Mouse (Mus musculus): ENCODE measurements at regions not wholly inside any gene's neighbourhood (a gene's known extent, or its start where the extent isn't known, plus 50 kb on each side); places are given as distances from the start of the nearest gene placed in this dataset.
"Not testable (repeated sequence)": the region's sequence is repeated elsewhere in the genome, so short reads cannot be mapped to it uniquely, and the experiment has no call there.

DNA sequence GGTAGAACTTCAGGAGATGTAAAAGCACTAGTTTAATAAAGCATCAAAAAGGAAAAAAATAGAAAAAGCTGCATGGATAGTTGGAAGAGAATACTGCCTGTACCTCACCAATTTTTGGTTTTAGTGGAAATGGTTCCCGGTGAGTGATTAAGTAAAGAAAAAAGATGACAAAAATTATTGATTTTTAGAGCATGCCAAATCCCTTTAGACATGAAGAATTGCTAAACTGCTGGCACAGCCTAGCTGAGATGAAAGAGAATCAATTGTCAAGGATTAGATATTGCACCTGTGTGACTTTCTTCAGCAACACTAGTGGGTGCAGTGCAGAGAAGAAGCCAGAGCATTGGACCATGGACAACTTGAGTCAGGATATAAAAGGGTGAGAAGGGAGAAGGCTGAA, 348.7 kb upstream of the Cpeb2 start:
- H3K36me3 ChIP-seq, result no peaks in the 10 kb centered on the region
- no peaks in the 10 kb centered on the region for H3K4me1 ChIP-seq
- no peak overlapping the region for H3K4me3 ChIP-seq
- H3K9me3 ChIP-seq (replicated peaks), result no peaks in the 10 kb centered on the region
- no peak overlapping the region for H3K27ac ChIP-seq
- H3K27me3 ChIP-seq (replicated peaks), result no peaks in the 10 kb centered on the region
- whole genome bisulfite sequencing (ENCODE audit: insufficient replicate concordance), result 73% methylated on average over 1 of the region's 1 CpGs
- H3K4me2 ChIP-seq, result no peak overlapping the region
- H3K9ac ChIP-seq, result no peak overlapping the region
- no peak for ATAC-seq

- no peak for ATAC-seq
- Histone ChIP-seq H3K36me3 (no peaks in the 10 kb centered on the region), H3K9ac (no peak overlapping the region), H3K4me1 (no peaks in the 10 kb centered on the region), H3K27ac (no peak overlapping the region), H3K27me3 (replicated peaks) (no peaks in the 10 kb centered on the region), H3K4me2 (no peak overlapping the region), H3K4me3 (no peak overlapping the region), H3K9me3 (replicated peaks) (no peaks in the 10 kb centered on the region)
- 36% methylated on average over 2 of the region's 2 CpGs for WGBS (ENCODE audit: insufficient replicate concordance)
These were observed 341.1 kb upstream of the Cpeb2 start for GRCm38 (mm10) chr5:42891890-42892289.

DNA sequence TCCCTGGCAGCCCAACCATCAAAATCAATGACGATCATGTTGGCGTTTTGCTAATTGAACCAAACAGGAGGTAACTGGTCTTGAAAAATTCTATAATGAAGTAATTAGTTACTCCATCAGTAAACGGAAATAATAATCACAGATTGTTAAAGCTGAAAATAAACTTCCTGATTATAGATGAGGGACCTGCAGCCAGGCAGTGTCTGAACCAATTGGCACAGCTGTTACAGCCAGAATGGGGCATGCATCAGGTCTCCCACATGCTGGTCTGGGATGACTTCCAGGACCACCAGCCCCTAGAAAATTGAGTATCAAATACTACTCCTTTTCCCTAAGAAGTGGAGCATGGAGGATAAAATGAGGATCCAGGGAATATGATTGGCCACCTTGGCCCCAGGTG, 326.8 kb upstream of the Cpeb2 start:
- no peak for ATAC-seq
- Histone ChIP-seq H3K27me3 (replicated peaks) (no peaks in the 10 kb centered on the region), H3K36me3 (no peaks in the 10 kb centered on the region), H3K9ac (no peak overlapping the region), H3K27ac (no peak overlapping the region), H3K9me3 (replicated peaks) (no peaks in the 10 kb centered on the region), H3K4me2 (no peak overlapping the region), H3K4me1 (no peaks in the 10 kb centered on the region), H3K4me3 (no peak overlapping the region)
- 70% methylated on average over 3 of the region's 3 CpGs for WGBS (ENCODE audit: insufficient replicate concordance)

DNA sequence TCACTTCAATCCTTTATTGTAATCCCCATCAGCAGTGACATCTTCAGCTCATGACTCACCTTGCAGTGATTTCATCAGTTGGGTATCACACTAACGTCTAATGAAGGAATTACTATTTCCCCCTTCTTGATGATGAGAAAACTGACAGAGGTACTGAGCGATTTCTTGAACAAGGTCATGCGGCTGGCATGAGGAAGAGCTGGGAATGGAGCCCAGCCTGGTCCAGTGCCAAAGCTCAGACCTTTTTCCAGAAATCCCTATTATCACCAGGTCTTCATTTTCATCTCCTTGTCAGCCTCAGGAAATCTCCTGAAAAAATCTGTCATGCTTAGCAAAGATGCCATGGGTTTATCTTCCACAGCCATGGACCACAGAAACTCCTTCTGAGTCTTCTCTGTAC, 313.6 kb upstream of the Cpeb2 start:
- no peak overlapping the region for H3K9ac ChIP-seq
- ATAC-seq, result no peak
- no peaks in the 10 kb centered on the region for H3K27me3 ChIP-seq (replicated peaks)
- H3K9me3 ChIP-seq (replicated peaks), result no peaks in the 10 kb centered on the region
- WGBS (ENCODE audit: insufficient replicate concordance), result 67% methylated on average over 3 of the region's 3 CpGs
- no peak overlapping the region for H3K27ac ChIP-seq
- no peaks in the 10 kb centered on the region for H3K4me1 ChIP-seq
- H3K4me2 ChIP-seq, result no peak overlapping the region
- no peak overlapping the region for H3K4me3 ChIP-seq
- no peaks in the 10 kb centered on the region for H3K36me3 ChIP-seq

DNA sequence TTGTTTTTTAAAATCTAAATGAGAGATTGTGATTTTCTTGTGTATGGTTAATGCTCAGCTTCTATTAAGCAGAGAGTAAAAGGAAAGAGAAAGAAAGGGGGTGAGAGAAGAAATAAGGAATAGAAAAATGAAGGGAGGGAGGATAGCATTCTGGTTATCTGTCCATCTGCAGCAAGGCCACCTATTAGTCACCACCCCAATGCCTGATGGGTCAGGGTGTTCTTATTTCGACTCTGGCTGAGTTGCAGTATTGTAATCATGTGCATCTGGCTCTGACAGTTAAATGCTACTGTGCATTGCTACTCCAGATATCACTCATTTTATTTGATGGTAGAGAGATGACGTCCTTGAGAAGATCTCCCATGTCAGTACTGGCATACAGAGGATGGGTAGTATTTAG, 300.9 kb upstream of the Cpeb2 start:
- ATAC-seq, result no peak
- WGBS (ENCODE audit: insufficient replicate concordance), result 55% methylated on average over 2 of the region's 2 CpGs

DNA sequence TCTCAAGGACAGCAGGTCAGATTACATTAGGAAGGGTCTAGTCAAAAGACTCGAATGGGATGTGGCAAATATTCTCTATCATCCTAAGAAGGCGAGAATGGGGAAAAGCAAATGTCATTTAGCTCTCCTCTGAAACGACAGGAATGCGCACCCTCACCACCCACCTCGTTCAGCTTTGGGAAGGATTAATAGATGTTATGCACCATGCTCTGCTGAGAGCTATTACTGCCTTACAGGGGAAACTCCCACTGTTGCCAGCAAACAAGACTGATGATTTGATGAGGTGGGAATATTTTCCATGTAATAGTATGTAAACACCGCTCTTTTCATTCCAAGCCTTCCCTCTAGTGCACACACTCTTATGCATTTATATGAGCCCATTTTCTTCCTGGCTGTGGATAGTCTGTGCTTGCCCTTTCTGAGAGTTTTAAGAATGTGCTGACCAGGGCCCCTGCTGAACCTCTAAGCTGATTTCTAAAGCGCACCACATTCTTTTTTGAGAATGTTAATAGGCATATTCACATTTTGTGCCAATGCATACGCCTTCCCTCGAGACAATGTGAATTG, 273.6 kb upstream of the Cpeb2 start:
- Histone ChIP-seq H3K4me1 (no peaks in the 10 kb centered on the region), H3K4me2 (no peak overlapping the region), H3K27me3 (replicated peaks) (no peaks in the 10 kb centered on the region), H3K9ac (no peak overlapping the region), H3K4me3 (no peak overlapping the region), H3K36me3 (no peaks in the 10 kb centered on the region), H3K9me3 (replicated peaks) (no peaks in the 10 kb centered on the region), H3K27ac (no peak overlapping the region)
- 72% methylated on average over 9 of the region's 9 CpGs for WGBS (ENCODE audit: insufficient replicate concordance)
- no peak for ATAC-seq

More for the DNA sequence above, 300.9 kb upstream of the Cpeb2 start:
- no peak overlapping the region for H3K9ac ChIP-seq
- H3K4me3 ChIP-seq, result no peak overlapping the region
- no peak overlapping the region for H3K4me2 ChIP-seq
- H3K27ac ChIP-seq, result no peak overlapping the region
- H3K9me3 ChIP-seq (replicated peaks), result no peaks in the 10 kb centered on the region
- no peaks in the 10 kb centered on the region for H3K4me1 ChIP-seq
- no peaks in the 10 kb centered on the region for H3K27me3 ChIP-seq (replicated peaks)
- no peaks in the 10 kb centered on the region for H3K36me3 ChIP-seq

DNA sequence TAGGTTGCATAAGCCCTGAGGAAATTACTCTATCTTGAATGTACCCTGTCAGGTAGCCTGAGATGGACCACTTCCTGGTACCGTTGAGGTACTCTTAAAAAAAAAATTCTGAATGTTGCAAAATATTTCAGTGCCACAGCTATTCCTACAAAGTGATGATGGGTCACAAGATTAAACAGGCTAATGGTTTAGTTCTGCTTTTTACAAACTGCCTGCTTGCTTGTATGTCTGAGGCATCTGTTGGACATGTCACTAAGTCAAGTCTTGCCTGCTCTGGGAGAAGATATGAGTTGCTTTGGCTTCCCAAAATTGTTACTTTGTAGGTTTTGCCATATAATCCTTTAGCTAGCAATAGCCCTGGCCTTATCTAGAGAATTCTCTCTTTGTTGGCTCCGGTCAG, 266.0 kb upstream of the Cpeb2 start:
- H3K27ac ChIP-seq, ATAC-seq: not testable (repeated sequence)
- WGBS (ENCODE audit: insufficient replicate concordance), result 49% methylated on average over 2 of the region's 2 CpGs

DNA sequence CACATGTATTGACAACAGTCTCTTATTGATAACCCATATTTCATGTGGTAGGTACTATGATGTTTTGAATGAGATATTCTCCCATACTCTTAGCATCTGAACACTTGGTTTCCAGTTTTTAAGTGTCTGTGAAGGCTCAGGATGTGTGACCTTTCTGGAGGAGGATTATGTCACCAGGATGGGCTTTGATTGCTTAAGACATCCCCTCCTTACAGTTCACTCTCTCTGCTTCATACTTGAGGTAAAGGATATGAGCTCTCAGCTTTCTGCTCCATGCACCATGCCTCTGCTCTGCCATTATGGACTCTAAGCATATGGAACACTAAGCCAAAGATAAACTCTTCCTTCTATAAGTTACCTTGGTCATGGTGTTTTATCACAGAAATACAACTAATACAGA, 263.8 kb upstream of the Cpeb2 start:
- Histone ChIP-seq H3K9me3 (replicated peaks) (no peaks in the 10 kb centered on the region), H3K4me2 (no peak overlapping the region), H3K9ac (no peak overlapping the region), H3K27me3 (replicated peaks) (no peaks in the 10 kb centered on the region), H3K36me3 (no peaks in the 10 kb centered on the region), H3K27ac (no peak overlapping the region), H3K4me1 (no peaks in the 10 kb centered on the region), H3K4me3 (no peak overlapping the region)
- no peak for ATAC-seq

More for the DNA sequence above, 266.0 kb upstream of the Cpeb2 start:
- not testable (repeated sequence) for H3K36me3 ChIP-seq; H3K4me1 ChIP-seq; H3K4me2 ChIP-seq; H3K9ac ChIP-seq; H3K9me3 ChIP-seq (replicated peaks); H3K4me3 ChIP-seq; H3K27me3 ChIP-seq (replicated peaks)

DNA sequence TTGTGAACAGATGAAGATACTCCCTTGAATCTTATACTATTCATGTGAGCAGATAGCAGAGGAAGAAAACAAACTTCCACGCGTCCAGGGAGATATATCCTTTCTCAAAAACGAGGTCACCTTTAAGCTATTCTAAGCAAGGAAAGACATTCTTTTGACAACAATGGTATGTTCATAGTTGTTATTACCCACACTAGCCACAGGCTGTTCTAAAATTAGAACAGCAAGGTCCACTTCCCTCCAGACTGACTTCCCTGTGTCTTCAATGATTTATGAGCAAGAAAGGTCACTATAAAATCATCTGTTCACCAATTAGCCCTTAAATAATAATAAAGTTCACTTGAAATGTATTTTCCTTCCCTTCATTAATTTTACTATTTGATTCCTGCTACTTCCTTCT, 263.3 kb upstream of the Cpeb2 start:
- H3K27me3 ChIP-seq (replicated peaks), result no peaks in the 10 kb centered on the region
- WGBS (ENCODE audit: insufficient replicate concordance), result 14% methylated on average over 3 of the region's 3 CpGs
- H3K9me3 ChIP-seq (replicated peaks), result no peaks in the 10 kb centered on the region
- no peak overlapping the region for H3K4me3 ChIP-seq
- no peak overlapping the region for H3K27ac ChIP-seq
- H3K36me3 ChIP-seq, result no peaks in the 10 kb centered on the region
- no peaks in the 10 kb centered on the region for H3K4me1 ChIP-seq
- no peak for ATAC-seq
- H3K9ac ChIP-seq, result no peak overlapping the region
- no peak overlapping the region for H3K4me2 ChIP-seq

GRCm38 (mm10) chr5:42977108-42977507, 255.9 kb upstream of the Cpeb2 start:
- no peaks in the 10 kb centered on the region for H3K9me3 ChIP-seq (replicated peaks)

DNA sequence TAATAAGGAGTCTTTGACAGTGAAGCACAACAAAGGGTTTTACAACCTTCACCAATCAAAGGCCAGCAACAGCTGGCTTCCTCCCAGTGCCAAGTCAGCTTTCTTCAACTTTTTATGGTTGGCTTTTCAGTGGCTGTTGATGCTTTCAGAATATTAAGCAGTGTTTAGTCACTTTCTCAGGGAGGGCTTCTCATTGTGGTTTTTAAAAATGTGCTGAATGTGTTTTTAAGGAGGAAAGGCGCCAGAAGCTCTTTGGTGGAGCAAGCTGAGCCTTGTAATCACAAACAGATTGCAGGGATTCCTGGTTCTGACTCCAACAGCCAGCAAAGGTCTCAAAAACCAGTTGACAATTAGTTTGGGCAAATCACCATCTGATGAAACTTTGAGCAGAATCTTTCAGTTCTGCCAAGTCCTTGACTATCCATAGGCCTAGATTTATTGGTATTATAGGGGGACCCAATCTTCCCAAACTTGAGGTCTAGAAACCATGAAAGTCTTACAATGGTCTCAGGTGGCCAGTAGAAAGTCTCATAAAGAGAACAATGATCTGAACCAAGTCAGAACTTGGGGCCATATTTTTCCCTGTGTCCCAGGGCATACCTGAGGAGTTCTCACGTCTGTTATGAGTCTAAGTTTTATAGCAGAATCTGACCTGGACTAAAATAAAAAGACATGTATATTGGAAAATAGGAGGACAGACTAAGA, 251.9 kb upstream of the Cpeb2 start:
- H3K4me3 ChIP-seq, result no peak overlapping the region
- no peak overlapping the region for H3K9ac ChIP-seq
- no peaks in the 10 kb centered on the region for H3K36me3 ChIP-seq
- no peak for ATAC-seq
- 41% methylated on average over 2 of the region's 2 CpGs for WGBS (ENCODE audit: insufficient replicate concordance)
- H3K27ac ChIP-seq, result no peak overlapping the region
- H3K4me1 ChIP-seq, result no peaks in the 10 kb centered on the region
- no peak overlapping the region for H3K4me2 ChIP-seq
- no peaks in the 10 kb centered on the region for H3K27me3 ChIP-seq (replicated peaks)
- no peaks in the 10 kb centered on the region for H3K9me3 ChIP-seq (replicated peaks)

More at GRCm38 (mm10) chr5:42977108-42977507, 255.9 kb upstream of the Cpeb2 start:
- Histone ChIP-seq H3K36me3 (no peaks in the 10 kb centered on the region), H3K4me1 (no peaks in the 10 kb centered on the region), H3K4me2 (no peak overlapping the region), H3K27me3 (replicated peaks) (no peaks in the 10 kb centered on the region), H3K9ac (no peak overlapping the region), H3K4me3 (no peak overlapping the region), H3K27ac (no peak overlapping the region)
- no peak for ATAC-seq
- WGBS (ENCODE audit: insufficient replicate concordance), result 58% methylated on average over 4 of the region's 4 CpGs

DNA sequence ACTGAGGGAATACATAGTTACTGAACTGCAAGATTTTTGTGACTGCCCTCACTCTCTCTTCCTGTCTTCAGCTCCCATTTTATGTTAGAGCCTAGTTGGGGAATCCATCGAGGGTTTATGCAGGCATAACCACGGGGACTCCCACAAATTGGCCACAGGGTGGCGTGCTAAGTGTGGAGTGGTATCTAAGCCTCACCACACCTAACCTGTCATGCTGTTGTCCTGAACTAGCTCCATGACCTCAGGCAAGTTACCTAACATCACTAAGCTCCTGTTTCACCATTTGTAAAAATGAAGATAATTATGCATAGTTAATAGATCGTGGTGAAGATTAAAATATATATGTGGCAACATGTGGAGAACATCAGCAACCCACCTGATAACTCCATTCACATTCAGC, 246.8 kb upstream of the Cpeb2 start:
- H3K27ac ChIP-seq, result no peak overlapping the region
- no peaks in the 10 kb centered on the region for H3K9me3 ChIP-seq (replicated peaks)
- no peaks in the 10 kb centered on the region for H3K4me1 ChIP-seq
- no peak overlapping the region for H3K9ac ChIP-seq
- ATAC-seq, result no peak
- no peaks in the 10 kb centered on the region for H3K36me3 ChIP-seq
- H3K4me2 ChIP-seq, result no peak overlapping the region
- no peaks in the 10 kb centered on the region for H3K27me3 ChIP-seq (replicated peaks)
- H3K4me3 ChIP-seq, result no peak overlapping the region
- 38% methylated on average over 4 of the region's 4 CpGs for WGBS (ENCODE audit: insufficient replicate concordance)

Measured in liver, embryonic 12.5 days (tissue).